Mouse (Mus musculus) forebrain, embryonic 16.5 days (tissue): ENCODE measurements around the gene Ptpa. TPM values are rescaled to one million over a fixed set of nuclear protein-coding genes. Genes with fewer than 3 reads are reported as not detected.

Source experiments
- ATAC-seq: fragments of 200-750 bp; cut with Nextera tagmentation; 2 replicates; pipeline ENCODE4 v1.8.0; 2017; ENCODE audit warnings: mild to moderate bottlenecking, moderate library complexity
- H3K27ac ChIP-seq: fragments of 300-500 bp; sonication (generic); 2 replicates; pipeline ENCODE4 v1.5.1; 2014; ENCODE audit warnings: low read length, control low read depth
- H3K27me3 ChIP-seq: fragments of 300-500 bp; sonication (generic); replicated peaks from 2 replicates; pipeline ENCODE4 v1.6.1; 2014; ENCODE audit warnings: low read length; ENCODE audit not compliant: control insufficient read depth, insufficient read depth
- H3K36me3 ChIP-seq: fragments of 300-500 bp; sonication (generic); 2 replicates; pipeline ENCODE4 v1.6.1; 2014; ENCODE audit not compliant: control insufficient read depth, insufficient read depth
- H3K4me1 ChIP-seq: fragments of 300-500 bp; sonication (generic); replicated peaks from 2 replicates; pipeline ENCODE4 v1.6.1; 2014; ENCODE audit warnings: low read length; ENCODE audit not compliant: control insufficient read depth, insufficient read depth
- H3K4me2 ChIP-seq: fragments of 300-500 bp; sonication (generic); 2 replicates; pipeline ENCODE4 v1.6.1; 2014; ENCODE audit warnings: mild to moderate bottlenecking, low read length, control low read depth
- H3K4me3 ChIP-seq: fragments of 300-500 bp; sonication (generic); replicated peaks from 2 replicates; pipeline ENCODE4 v1.5.1; 2014; ENCODE audit warnings: mild to moderate bottlenecking, low read length, control low read depth
- H3K9ac ChIP-seq: fragments of 300-500 bp; sonication (generic); replicated peaks from 2 replicates; pipeline ENCODE4 v1.6.1; 2014; ENCODE audit warnings: low read depth, low read length, control low read depth
- H3K9me3 ChIP-seq: fragments of 300-500 bp; sonication (generic); 2 replicates; pipeline ENCODE4 v1.6.1; 2016; ENCODE audit warnings: low read length; ENCODE audit not compliant: control insufficient read depth
- WGBS: fragments of 180-500 bp; shearing (Covaris S2); extraction: QIAGEN DNeasy Blood & Tissue Kit; methylation state at CpG from one replicate; pipeline ENCODE4 v1.1.7; 2014; 5-methylcytosine and 5-hydroxymethylcytosine counted together
- polyA plus RNA-seq: library from polyadenylated mRNA; unstranded; fragments of >200 nt; fragmentation: Nextera tagmentation; extraction: Ambion mirVana; gene quantifications from 2 replicates; pipeline ENCODE4 v1.2.1, GENCODE M21; 2015

Ptpa gene
- polyA plus RNA-seq, 1 experiment from 2014 or later, result 163 TPM

DNA sequence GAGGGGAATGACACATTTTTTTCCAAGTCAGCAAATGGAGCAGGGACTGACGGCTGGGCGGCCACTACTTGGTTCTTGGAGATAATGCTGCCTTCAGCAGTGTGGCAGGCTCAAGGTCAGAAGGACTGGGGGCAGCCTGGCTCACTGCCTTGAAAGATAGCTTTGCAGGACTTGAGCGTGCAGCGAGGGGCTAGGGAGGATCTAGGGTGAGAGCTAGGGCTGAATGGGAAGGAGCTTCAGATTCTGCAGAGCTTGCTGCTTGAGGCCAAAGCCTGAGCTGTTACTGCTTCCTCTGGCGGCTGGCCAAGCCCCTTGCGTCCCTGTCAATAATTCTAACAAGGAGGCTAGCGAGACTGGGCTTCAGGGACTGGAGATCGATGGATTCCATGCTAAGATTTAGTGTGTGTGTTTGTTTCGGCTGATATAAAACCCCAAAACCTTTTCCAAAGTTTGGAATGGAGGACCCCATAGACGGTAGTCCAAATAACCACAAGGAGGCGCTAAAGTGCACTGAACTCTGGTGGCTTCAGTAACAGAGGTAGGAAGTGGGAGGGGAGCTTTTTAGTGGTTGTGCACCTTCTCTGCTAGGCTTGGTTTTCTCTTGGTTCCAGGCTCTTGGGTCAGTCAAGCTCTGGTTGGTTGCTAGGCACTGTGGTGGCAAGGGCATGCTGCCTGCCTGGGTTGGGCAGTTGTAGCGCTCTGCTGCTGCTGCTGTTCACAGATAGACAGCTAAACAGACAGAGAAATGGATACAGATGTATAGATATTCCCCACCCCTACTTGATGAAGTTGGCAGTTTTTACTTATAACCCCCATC, 25.1 kb downstream of the Ptpa start:
- peak; percentile 32 for ATAC-seq
- H3K36me3 ChIP-seq, result peaks cover 6% of the 10 kb centered on the region; the same call in 1 of the 2 replicates
- H3K9me3 ChIP-seq, result no peaks in the 10 kb centered on the region
- peak overlapping the region; percentile 96 for H3K27ac ChIP-seq
- no peaks in the 10 kb centered on the region for H3K27me3 ChIP-seq
- H3K4me2 ChIP-seq, result no peak overlapping the region; the same call in 1 of the 2 replicates
- peaks cover 31% of the 10 kb centered on the region for H3K4me1 ChIP-seq
- no peak overlapping the region for H3K9ac ChIP-seq
- WGBS, result 15% methylated on average over 12 of the region's 12 CpGs
- no peak overlapping the region for H3K4me3 ChIP-seq

GRCm38 (mm10) chr2:30441518-30442497, 26.0 kb downstream of the Ptpa start:
- Histone ChIP-seq H3K36me3 (peaks cover 6% of the 10 kb centered on the region; the same call in 1 of the 2 replicates), H3K4me2 (peak overlapping the region; percentile 41), H3K9ac (peak overlapping the region; percentile 60), H3K27me3 (no peaks in the 10 kb centered on the region), H3K4me1 (peaks cover 31% of the 10 kb centered on the region), H3K27ac (peak overlapping the region; percentile 96), H3K4me3 (peak overlapping the region; percentile 26), H3K9me3 (no peaks in the 10 kb centered on the region)
- WGBS, result 4% methylated on average over 15 of the region's 15 CpGs
- peak; percentile 81 for ATAC-seq

- Histone ChIP-seq H3K4me1 (peaks cover 31% of the 10 kb centered on the region), H3K27me3 (no peaks in the 10 kb centered on the region), H3K4me3 (peak overlapping the region; percentile 26), H3K9ac (peak overlapping the region; percentile 60), H3K36me3 (peaks cover 6% of the 10 kb centered on the region; the same call in 1 of the 2 replicates), H3K4me2 (peak overlapping the region; percentile 41), H3K27ac (peak overlapping the region; percentile 96), H3K9me3 (no peaks in the 10 kb centered on the region)
- ATAC-seq, result no peak
- WGBS, result 59% methylated on average over 5 of the region's 5 CpGs
These were observed 26.7 kb downstream of the Ptpa start for GRCm38 (mm10) chr2:30442498-30442890.

GRCm38 (mm10) chr2:30443281-30443680, 27.4 kb downstream of the Ptpa start:
- Histone ChIP-seq H3K27ac (peak overlapping the region; percentile 16; the same call in 1 of the 2 replicates), H3K27me3 (no peaks in the 10 kb centered on the region), H3K4me2 (no peak overlapping the region), H3K9ac (no peak overlapping the region), H3K4me1 (peaks cover 31% of the 10 kb centered on the region), H3K9me3 (no peaks in the 10 kb centered on the region), H3K4me3 (no peak overlapping the region), H3K36me3 (peaks cover 6% of the 10 kb centered on the region; the same call in 1 of the 2 replicates)
- no peak for ATAC-seq
- 67% methylated on average over 4 of the region's 4 CpGs for WGBS

- Histone ChIP-seq H3K9ac (no peak overlapping the region), H3K27ac (no peak overlapping the region), H3K27me3 (no peaks in the 10 kb centered on the region), H3K4me3 (no peak overlapping the region), H3K4me2 (no peak overlapping the region), H3K36me3 (peaks cover 2% of the 10 kb centered on the region; the same call in 1 of the 2 replicates), H3K9me3 (no peaks in the 10 kb centered on the region), H3K4me1 (peaks cover 31% of the 10 kb centered on the region)
- WGBS, result 90% methylated on average over 5 of the region's 5 CpGs
- ATAC-seq, result no peak
These were observed 28.2 kb downstream of the Ptpa start for GRCm38 (mm10) chr2:30444006-30444405.

DNA sequence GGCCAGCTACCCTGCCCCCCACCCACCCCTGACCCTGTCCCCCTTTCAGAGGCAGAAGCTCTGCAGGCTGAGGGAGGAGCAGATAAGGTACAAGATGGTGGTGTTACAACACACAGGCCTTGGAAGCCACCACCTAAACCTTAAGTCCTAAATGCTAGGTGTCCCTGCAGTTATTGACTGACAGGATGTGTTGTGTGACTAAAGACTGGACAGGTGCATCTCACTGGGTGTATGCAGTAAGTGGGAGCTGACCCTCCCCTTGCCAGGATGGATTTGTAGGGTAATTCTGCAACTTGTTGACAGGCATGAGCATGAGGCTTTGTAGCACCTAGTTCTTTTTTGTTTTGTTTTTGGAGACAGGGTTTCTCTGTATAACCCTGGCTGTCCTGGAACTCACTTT, 28.6 kb downstream of the Ptpa start:
- H3K27ac ChIP-seq, result no peak overlapping the region
- ATAC-seq, result no peak
- H3K4me3 ChIP-seq, result no peak overlapping the region
- no peak overlapping the region for H3K9ac ChIP-seq
- H3K36me3 ChIP-seq, result no peaks in the 10 kb centered on the region; the same call in 1 of the 2 replicates
- H3K4me1 ChIP-seq, result peaks cover 31% of the 10 kb centered on the region
- no peak overlapping the region for H3K4me2 ChIP-seq
- H3K9me3 ChIP-seq, result no peaks in the 10 kb centered on the region
- no peaks in the 10 kb centered on the region for H3K27me3 ChIP-seq

GRCm38 (mm10) chr2:30445312-30445711, 29.5 kb downstream of the Ptpa start:
- Histone ChIP-seq H3K27me3 (no peaks in the 10 kb centered on the region), H3K4me1 (peaks cover 28% of the 10 kb centered on the region), H3K4me2 (no peak overlapping the region), H3K9me3 (no peaks in the 10 kb centered on the region), H3K36me3 (no peaks in the 10 kb centered on the region), H3K9ac (no peak overlapping the region), H3K4me3 (no peak overlapping the region), H3K27ac (no peak overlapping the region)
- WGBS, result 47% methylated on average over 2 of the region's 2 CpGs
- ATAC-seq, result no peak

- 0 out of 2 replicates have a peak, but pooled peaks cover 2% of the 10 kb centered on the region for H3K9me3 ChIP-seq
- peaks cover 11% of the 10 kb centered on the region for H3K4me1 ChIP-seq
- no peak overlapping the region for H3K9ac ChIP-seq
- no peak overlapping the region for H3K4me3 ChIP-seq
- ATAC-seq, result no peak
- no peaks in the 10 kb centered on the region for H3K27me3 ChIP-seq
- H3K4me2 ChIP-seq, result no peak overlapping the region
- WGBS, result 87% methylated on average over 10 of the region's 10 CpGs
- H3K36me3 ChIP-seq, result no peaks in the 10 kb centered on the region
- 0 out of 2 replicates have a peak overlapping the region, but pooled peaks have one; percentile 0 for H3K27ac ChIP-seq
These were observed 31.3 kb downstream of the Ptpa start for GRCm38 (mm10) chr2:30446891-30447826.
